Mouse (Mus musculus): ENCODE data around the gene Eef1g.

DNA sequence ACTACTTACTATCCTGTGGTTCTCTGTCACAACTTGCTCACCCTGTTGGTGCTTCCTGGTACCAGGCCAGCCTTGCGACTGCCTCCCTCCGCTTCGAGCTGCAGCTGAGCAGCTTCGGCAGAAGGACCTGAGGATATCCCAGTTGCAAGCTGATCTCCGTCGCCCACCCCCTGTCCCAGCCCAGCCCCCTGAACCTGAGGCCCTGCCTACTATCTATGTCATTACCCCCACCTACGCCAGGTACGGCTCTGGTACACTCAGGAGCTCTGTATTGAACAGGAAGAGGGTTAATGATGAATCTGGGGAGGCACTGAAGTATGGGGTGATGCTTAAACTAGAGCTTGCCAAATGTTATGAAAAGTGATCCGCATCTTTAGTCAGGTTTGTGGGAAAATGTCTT, 45.1 kb upstream of the Eef1g start:
- TF ChIP-seq CTCF (conservative IDR thresholded peaks at IDR 0.05; ENCODE audit: low read length) (no peak), POU5F1 (IDR thresholded peaks at IDR 0.05; ENCODE audit: borderline replicate concordance, low read length) (no peak), NANOG (IDR thresholded peaks at IDR 0.05; ENCODE audit: borderline replicate concordance, low read length) (no peak)
